Mouse (Mus musculus) layer of hippocampus, adult 9-10 months (tissue): ENCODE measurements around the gene 9130204L05Rik.

Experiments
- DNase-seq: peaks from one replicate; pipeline ENCODE4 v3.0.0; 2022; ENCODE audit warnings: low spot score

Gene 9130204L05Rik

GRCm38 (mm10) chr3:91090703-91091102, at the start of gene 9130204L05Rik:
TSS of gene 9130204L05Rik (minus strand) at chr3:91090803.
- DNase-seq, result no peak

GRCm38 (mm10) chr3:91108696-91109095, 18.1 kb upstream of the 9130204L05Rik start:
- no peak for DNase-seq

- DNase-seq, result no peak
Measured at GRCm38 (mm10) chr3:91059211-91059610, 31.4 kb downstream of the 9130204L05Rik start.

- DNase-seq, result no peak
Measured at GRCm38 (mm10) chr3:91052654-91053053, 37.9 kb downstream of the 9130204L05Rik start.
